Mouse (Mus musculus): ENCODE measurements at regions not wholly inside any gene's neighbourhood (a gene's known extent, or its start where the extent isn't known, plus 50 kb on each side); places are given as distances from the start of the nearest gene placed in this dataset.
"Not testable (repeated sequence)": the region's sequence is repeated elsewhere in the genome, so short reads cannot be mapped to it uniquely, and the experiment has no call there.

DNA sequence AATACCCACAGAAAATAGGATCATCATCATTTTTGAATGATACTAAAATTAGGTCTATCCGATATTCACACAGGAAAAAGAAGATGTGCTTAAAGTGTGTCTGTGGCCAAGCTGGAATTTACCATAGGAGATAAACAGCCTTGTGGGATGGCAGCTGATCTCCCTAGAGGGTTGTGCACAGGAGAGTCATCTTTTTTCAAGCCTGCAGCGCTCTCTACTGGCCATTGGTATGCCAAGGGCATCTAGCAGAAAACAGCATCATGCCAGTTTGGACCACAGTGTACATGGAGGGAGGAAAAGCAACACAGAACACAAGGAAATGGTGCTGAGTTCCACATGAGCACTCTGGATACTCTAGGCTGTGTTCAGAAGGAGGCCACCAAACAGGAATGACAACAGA is 74.1 kb upstream of the Diaph3 start:
- no peaks in the 10 kb centered on the region for H3K27me3 ChIP-seq
- ATAC-seq (ENCODE audit: insufficient number of reproducible peaks, insufficient read depth, low FRiP score, low TSS enrichment, low read depth): no peak
- WGBS: 36% methylated on average over 2 of the region's 2 CpGs
- no peak overlapping the region for H3K9ac ChIP-seq (replicated peaks)
- no peaks in the 10 kb centered on the region for H3K9me3 ChIP-seq
- H3K27ac ChIP-seq: no peak overlapping the region
- no peak overlapping the region for H3K4me2 ChIP-seq
- H3K36me3 ChIP-seq: no peaks in the 10 kb centered on the region
- H3K4me1 ChIP-seq (replicated peaks): no peaks in the 10 kb centered on the region
- H3K4me3 ChIP-seq (replicated peaks): no peak overlapping the region

DNA sequence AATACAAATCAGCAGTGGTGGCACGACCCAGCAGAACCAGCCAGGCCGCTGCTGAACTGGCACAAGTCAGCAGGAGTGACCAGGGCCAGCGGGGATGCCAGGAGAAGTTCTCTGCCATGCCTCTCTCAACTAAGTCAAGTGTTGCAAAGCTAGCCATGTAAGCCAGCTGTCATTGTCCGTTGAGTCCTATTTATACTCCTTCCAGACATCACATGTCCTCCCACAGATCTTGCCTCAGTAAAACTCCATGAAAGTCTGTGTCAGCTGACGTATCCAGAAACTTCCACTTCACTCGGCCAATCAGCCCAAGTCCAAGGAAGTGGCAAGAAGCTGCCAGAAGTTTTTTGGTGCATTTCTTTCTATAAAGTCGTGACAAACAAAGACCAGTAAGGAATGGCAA is 76.0 kb upstream of the Diaph3 start:
- 72% methylated on average over 7 of the region's 7 CpGs for WGBS
- Histone ChIP-seq H3K9me3 (no peaks in the 10 kb centered on the region), H3K4me3 (replicated peaks) (no peak overlapping the region), H3K27ac (no peak overlapping the region), H3K4me2 (no peak overlapping the region), H3K27me3 (no peaks in the 10 kb centered on the region), H3K9ac (replicated peaks) (no peak overlapping the region), H3K36me3 (no peaks in the 10 kb centered on the region), H3K4me1 (replicated peaks) (no peaks in the 10 kb centered on the region)
- no peak for ATAC-seq (ENCODE audit: insufficient number of reproducible peaks, insufficient read depth, low FRiP score, low TSS enrichment, low read depth)

DNA sequence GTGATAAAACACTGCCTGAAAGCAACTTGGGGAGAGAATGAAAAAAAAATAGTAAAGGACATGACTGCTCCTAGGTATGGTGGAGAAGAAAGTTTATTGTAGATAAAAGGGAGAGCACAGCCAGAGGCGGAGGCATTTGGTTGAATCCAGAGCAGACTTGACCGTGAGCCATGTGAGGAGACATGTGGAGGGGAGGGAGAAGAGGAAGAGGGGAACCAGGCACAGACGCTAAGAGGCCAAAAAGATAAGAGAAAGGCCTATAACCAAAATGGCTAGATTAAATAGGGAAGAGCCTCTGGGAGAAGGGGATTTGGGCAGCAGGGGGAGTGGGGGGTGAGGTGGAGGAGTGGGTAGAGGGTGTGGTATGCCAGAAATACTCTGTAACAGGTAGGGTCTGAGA is 78.9 kb upstream of the Diaph3 start:
- Histone ChIP-seq H3K27ac (no peak overlapping the region), H3K4me1 (replicated peaks) (no peaks in the 10 kb centered on the region), H3K9ac (replicated peaks) (no peak overlapping the region), H3K4me2 (no peak overlapping the region), H3K36me3 (no peaks in the 10 kb centered on the region), H3K27me3 (no peaks in the 10 kb centered on the region), H3K4me3 (replicated peaks) (no peak overlapping the region), H3K9me3 (no peaks in the 10 kb centered on the region)
- WGBS: 84% methylated on average over 3 of the region's 3 CpGs
- no peak for ATAC-seq (ENCODE audit: insufficient number of reproducible peaks, insufficient read depth, low FRiP score, low TSS enrichment, low read depth)

DNA sequence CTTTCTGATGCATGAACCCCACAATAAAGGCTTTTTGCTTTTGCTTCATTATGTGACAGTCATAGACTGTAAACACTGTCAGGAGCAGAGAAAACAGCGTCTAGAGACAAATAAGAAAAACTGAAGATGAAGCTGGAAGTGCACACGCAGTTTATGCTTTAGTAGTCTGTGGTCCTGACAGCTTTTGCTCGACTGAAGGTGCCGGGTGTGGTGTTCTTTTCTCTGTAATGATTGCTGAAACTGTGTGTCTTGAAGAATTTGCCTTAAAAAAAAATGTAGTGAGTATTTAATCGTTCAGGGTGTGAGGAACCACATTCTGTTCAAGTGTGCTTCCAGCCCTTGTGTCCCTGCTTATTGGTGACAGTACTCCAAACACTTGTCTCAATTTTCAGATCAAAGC is 83.8 kb upstream of the Diaph3 start:
- 50% methylated on average over 5 of the region's 5 CpGs for WGBS

DNA sequence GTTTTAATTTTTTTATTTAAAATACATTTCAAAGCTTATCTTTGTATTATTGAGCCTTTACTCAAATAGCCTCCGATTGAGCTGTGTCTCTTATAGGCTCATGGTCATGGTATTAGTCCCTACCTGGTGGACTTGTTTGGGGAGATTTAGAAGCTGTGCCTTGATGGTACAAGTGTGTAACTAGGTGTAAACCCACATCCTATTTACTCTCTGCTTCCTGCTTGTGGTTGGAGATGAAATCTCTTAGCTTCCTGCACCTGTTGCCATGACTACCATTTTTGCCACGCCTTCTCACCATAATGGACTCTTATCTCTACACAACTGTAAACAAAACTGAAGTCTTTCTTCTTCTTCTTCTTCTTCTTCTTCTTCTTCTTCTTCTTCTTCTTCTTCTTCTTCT is 108.2 kb upstream of the Diaph3 start:
- H3K4me2 ChIP-seq: no peak overlapping the region
- H3K9me3 ChIP-seq: no peaks in the 10 kb centered on the region
- H3K4me3 ChIP-seq (replicated peaks): no peak overlapping the region
- H3K27ac ChIP-seq: no peak overlapping the region
- H3K9ac ChIP-seq (replicated peaks): no peak overlapping the region
- ATAC-seq (ENCODE audit: insufficient number of reproducible peaks, insufficient read depth, low FRiP score, low TSS enrichment, low read depth): no peak
- WGBS: 95% methylated on average over 2 of the region's 2 CpGs
- H3K27me3 ChIP-seq: no peaks in the 10 kb centered on the region
- no peaks in the 10 kb centered on the region for H3K4me1 ChIP-seq (replicated peaks)
- H3K36me3 ChIP-seq: no peaks in the 10 kb centered on the region

More for the DNA sequence above, 83.8 kb upstream of the Diaph3 start:
- no peak overlapping the region for H3K4me3 ChIP-seq (replicated peaks)
- no peak overlapping the region for H3K9ac ChIP-seq (replicated peaks)
- no peaks in the 10 kb centered on the region for H3K4me1 ChIP-seq (replicated peaks)
- H3K27me3 ChIP-seq: no peaks in the 10 kb centered on the region
- ATAC-seq (ENCODE audit: insufficient number of reproducible peaks, insufficient read depth, low FRiP score, low TSS enrichment, low read depth): no peak
- no peaks in the 10 kb centered on the region for H3K36me3 ChIP-seq
- no peak overlapping the region for H3K4me2 ChIP-seq
- H3K9me3 ChIP-seq: no peaks in the 10 kb centered on the region
- no peak overlapping the region for H3K27ac ChIP-seq

DNA sequence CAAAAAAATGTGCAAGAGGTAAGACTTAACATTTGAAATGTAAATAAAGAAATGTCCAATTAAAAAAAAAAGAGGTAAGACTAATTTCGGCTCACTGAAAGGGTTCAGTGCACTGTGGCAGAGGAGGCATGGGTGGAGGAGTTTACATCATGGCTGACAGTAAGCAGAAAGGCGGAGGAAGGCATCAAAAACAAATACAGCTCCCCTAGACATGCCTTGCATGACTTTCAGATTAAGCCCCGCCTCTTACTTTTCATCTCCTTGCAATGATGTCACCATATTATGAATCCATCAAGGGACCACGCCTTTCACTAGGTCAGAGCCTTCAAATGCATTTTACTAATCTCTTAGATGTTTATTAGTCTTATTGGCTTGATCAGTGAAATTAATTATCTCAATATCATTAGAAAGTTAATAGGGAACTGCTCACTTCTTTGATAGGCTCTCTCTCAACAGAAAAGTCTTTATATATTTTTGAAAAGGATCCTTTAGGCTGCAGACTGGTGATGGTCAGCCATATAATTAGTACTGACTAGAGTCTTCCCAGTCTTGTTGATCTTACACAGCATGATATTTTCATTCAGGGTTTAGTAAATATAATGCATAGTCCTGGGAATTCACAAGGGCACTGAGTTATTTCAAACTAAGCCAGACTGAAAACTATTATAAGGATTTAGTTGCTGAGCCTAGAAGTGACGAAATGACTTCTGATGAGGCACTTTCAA is 114.6 kb upstream of the Diaph3 start:
- 82% methylated on average over 5 of the region's 5 CpGs for WGBS

DNA sequence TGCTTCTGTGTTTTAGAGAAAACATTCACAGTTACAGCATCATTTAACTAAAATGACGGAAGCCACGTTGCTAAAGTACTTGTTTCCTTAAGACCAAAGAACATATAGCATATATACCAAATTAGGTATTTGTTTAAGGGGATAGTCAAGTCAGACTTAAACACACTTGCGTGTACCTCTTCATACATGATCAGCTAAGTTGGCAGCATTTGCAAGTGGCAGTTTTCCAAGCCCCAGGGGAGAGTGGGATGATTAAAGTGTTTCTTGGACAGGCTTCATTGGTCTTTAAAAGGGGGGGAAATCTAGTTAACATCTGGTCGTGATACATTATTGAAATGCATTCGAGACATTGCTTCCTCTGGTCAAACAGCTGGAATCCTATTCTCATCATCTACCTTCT is 120.7 kb upstream of the Diaph3 start:
- no peak overlapping the region for H3K4me3 ChIP-seq (replicated peaks)
- H3K9me3 ChIP-seq: no peaks in the 10 kb centered on the region; the same call in 1 of the 2 replicates
- no peaks in the 10 kb centered on the region for H3K4me1 ChIP-seq (replicated peaks)
- H3K27ac ChIP-seq: no peak overlapping the region
- H3K9ac ChIP-seq (replicated peaks): no peak overlapping the region
- no peak for ATAC-seq (ENCODE audit: insufficient number of reproducible peaks, insufficient read depth, low FRiP score, low TSS enrichment, low read depth)
- H3K36me3 ChIP-seq: no peaks in the 10 kb centered on the region
- no peak overlapping the region for H3K4me2 ChIP-seq
- no peaks in the 10 kb centered on the region for H3K27me3 ChIP-seq
- WGBS: 66% methylated on average over 5 of the region's 5 CpGs

More for the DNA sequence above, 114.6 kb upstream of the Diaph3 start:
- no peaks in the 10 kb centered on the region for H3K9me3 ChIP-seq
- H3K27me3 ChIP-seq: no peaks in the 10 kb centered on the region
- no peaks in the 10 kb centered on the region for H3K4me1 ChIP-seq (replicated peaks)
- H3K36me3 ChIP-seq: no peaks in the 10 kb centered on the region
- no peak for ATAC-seq (ENCODE audit: insufficient number of reproducible peaks, insufficient read depth, low FRiP score, low TSS enrichment, low read depth)
- no peak overlapping the region for H3K9ac ChIP-seq (replicated peaks)
- H3K4me3 ChIP-seq (replicated peaks): no peak overlapping the region
- H3K27ac ChIP-seq: no peak overlapping the region
- no peak overlapping the region for H3K4me2 ChIP-seq

DNA sequence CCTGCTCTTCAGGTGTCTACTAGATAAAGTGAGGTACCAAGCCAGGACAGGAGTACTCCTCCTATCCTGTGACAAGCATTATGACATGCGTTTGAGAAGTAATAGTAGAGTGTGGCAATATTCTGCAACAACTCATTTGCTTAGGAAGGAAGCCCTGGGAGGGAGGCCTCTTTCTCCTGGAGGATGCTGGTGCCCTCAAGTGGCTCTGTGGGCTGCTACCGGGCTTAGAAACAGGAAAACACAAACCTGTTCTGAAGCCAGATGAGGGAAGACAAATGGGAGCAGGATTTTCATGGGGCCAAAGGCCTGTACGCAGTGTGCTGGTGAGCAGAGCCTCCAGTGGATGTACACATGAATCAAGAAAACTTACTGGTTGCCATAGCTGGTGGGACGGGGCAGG is 123.8 kb upstream of the Diaph3 start:
- H3K4me3 ChIP-seq (replicated peaks): no peak overlapping the region
- peaks cover 4% of the 10 kb centered on the region; the same call in 1 of the 2 replicates for H3K4me1 ChIP-seq (replicated peaks)
- H3K27ac ChIP-seq: no peak overlapping the region
- no peaks in the 10 kb centered on the region; the same call in 1 of the 2 replicates for H3K9me3 ChIP-seq
- 77% methylated on average over 4 of the region's 4 CpGs for WGBS
- H3K36me3 ChIP-seq: no peaks in the 10 kb centered on the region
- H3K4me2 ChIP-seq: no peak overlapping the region
- no peak overlapping the region for H3K9ac ChIP-seq (replicated peaks)
- ATAC-seq (ENCODE audit: insufficient number of reproducible peaks, insufficient read depth, low FRiP score, low TSS enrichment, low read depth): 0 out of 2 replicates have a peak, but pooled peaks have one; percentile 20
- H3K27me3 ChIP-seq: no peaks in the 10 kb centered on the region

DNA sequence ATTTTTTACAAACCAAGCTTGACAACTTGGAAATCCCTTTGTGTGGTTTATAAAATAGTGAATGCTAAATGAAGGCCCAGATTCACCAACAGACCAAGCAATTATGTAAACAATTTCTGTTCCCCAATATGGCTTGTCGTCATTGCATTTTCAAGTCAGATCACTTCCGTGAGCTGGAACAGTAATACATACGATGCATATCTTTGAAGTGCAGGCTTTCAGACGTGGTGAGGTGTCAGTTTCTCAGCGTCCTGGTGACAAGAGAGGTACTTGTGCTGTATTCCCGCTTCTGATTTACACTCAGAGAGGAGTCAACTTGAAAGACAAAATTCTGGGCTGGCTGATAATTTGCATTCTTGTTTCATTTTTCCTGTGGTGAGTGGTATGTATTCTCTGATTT is 125.3 kb upstream of the Diaph3 start:
- no peak overlapping the region for H3K27ac ChIP-seq
- WGBS: 54% methylated on average over 6 of the region's 6 CpGs
- H3K4me1 ChIP-seq (replicated peaks): peaks cover 4% of the 10 kb centered on the region; the same call in 1 of the 2 replicates
- no peak overlapping the region for H3K9ac ChIP-seq (replicated peaks)
- no peaks in the 10 kb centered on the region for H3K27me3 ChIP-seq
- H3K4me2 ChIP-seq: no peak overlapping the region
- H3K4me3 ChIP-seq (replicated peaks): no peak overlapping the region
- no peaks in the 10 kb centered on the region for H3K36me3 ChIP-seq
- no peaks in the 10 kb centered on the region; the same call in 1 of the 2 replicates for H3K9me3 ChIP-seq
- ATAC-seq (ENCODE audit: insufficient number of reproducible peaks, insufficient read depth, low FRiP score, low TSS enrichment, low read depth): no peak

DNA sequence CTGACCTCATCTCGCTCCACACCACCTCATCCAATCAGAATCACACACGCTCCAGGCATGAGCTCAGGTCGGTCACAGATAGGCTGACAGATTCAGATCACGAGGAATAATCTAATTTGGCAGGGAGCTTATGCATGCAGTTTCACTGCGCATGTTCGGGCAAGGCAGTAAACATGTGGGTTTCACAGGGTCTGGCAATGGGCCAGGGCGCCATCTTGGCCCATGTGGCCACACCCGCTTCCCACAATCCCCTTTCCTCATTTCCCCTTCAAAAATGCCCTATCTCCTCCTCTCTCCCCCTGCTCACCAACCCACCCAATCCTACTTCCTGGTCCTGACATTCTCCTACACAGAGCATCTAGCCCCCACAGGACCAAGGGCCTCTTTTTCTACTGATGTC is 127.2 kb upstream of the Tdrd3 start:
- not testable (repeated sequence) for H3K36me3 ChIP-seq; H3K4me2 ChIP-seq; H3K27ac ChIP-seq; H3K9me3 ChIP-seq; H3K27me3 ChIP-seq; H3K4me1 ChIP-seq (replicated peaks); H3K9ac ChIP-seq (replicated peaks); ATAC-seq (ENCODE audit: insufficient number of reproducible peaks, insufficient read depth, low FRiP score, low TSS enrichment, low read depth); H3K4me3 ChIP-seq (replicated peaks)
- WGBS: 91% methylated on average over 8 of the region's 8 CpGs

DNA sequence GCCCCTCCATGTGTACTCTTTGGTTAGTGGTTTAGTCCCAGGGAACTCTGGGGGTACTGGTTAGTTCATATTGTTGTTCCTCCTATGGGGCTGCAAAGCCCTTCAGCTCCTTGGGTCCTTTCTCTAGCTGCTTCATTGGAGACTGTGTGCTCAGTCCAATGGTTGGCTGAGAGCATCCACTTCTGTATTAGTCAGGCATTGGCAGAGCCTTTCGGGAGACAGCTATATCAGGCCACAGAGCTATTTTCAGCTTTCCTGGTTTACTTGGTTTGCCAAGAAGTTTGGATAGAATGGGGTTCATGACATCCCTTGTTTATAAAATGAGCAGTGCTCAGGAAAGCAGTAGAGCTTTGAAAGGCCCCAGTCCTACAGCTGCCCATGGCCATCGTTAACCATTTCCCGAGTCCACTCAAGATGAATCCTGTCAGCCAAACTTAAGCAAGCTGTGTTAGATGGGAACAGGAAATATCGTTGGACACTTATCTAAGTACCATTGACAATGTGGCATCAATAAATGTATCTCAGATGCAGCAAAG is 126.7 kb upstream of the Tdrd3 start:
- H3K36me3 ChIP-seq: no peaks in the 10 kb centered on the region
- H3K27me3 ChIP-seq: no peaks in the 10 kb centered on the region
- H3K4me3 ChIP-seq (replicated peaks): no peak overlapping the region
- no peak overlapping the region for H3K9ac ChIP-seq (replicated peaks)
- WGBS: 87% methylated on average over 4 of the region's 4 CpGs
- no peaks in the 10 kb centered on the region for H3K9me3 ChIP-seq
- no peaks in the 10 kb centered on the region for H3K4me1 ChIP-seq (replicated peaks)
- H3K27ac ChIP-seq: no peak overlapping the region
- no peak for ATAC-seq (ENCODE audit: insufficient number of reproducible peaks, insufficient read depth, low FRiP score, low TSS enrichment, low read depth)
- no peak overlapping the region for H3K4me2 ChIP-seq

DNA sequence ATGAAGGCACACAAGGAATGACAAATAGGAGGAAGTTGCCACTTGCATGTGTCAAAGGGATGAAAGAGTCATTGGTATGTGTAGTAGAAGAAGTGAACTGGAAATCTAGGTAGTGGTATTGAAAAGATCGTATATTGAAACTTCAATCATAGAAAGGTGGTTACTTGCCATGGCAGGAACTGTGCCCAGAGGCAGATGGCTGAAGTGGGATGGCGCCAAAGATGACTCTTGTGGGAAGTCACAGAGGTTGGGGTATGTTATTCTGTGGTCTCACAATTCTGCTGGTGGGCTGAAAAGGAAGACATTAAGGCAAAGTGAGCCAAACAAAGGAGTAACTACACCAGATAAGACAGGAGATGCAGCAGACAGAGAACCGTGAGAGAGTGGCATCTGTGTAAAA is 121.2 kb upstream of the Tdrd3 start:
- Histone ChIP-seq H3K9me3 (no peaks in the 10 kb centered on the region), H3K36me3 (no peaks in the 10 kb centered on the region), H3K9ac (replicated peaks) (no peak overlapping the region), H3K4me1 (replicated peaks) (no peaks in the 10 kb centered on the region), H3K4me3 (replicated peaks) (no peak overlapping the region), H3K4me2 (no peak overlapping the region), H3K27ac (no peak overlapping the region), H3K27me3 (no peaks in the 10 kb centered on the region)
- ATAC-seq (ENCODE audit: insufficient number of reproducible peaks, insufficient read depth, low FRiP score, low TSS enrichment, low read depth): no peak
- 89% methylated on average over 3 of the region's 3 CpGs for WGBS

Data from limb, embryonic 12.5 days (tissue).